Mouse (Mus musculus) neural tube, embryonic 11.5 days (tissue): ENCODE measurements around the gene Sowahb. TPM values are rescaled to one million over a fixed set of nuclear protein-coding genes. Genes with fewer than 3 reads are reported as not detected.
A peak's percentile ranks its signal among the peaks of the same experiment; 100 is the strongest.
"Not testable (repeated sequence)": the region's sequence is repeated elsewhere in the genome, so short reads cannot be mapped to it uniquely, and the experiment has no call there.

Experiments used
- ATAC-seq: fragments of 200-750 bp; cut with Nextera tagmentation; 2 replicates; pipeline ENCODE4 v1.8.0; 2017; ENCODE audit warnings: moderate number of reproducible peaks, mild to moderate bottlenecking, moderate TSS enrichment, moderate library complexity; ENCODE audit not compliant: insufficient read depth, low FRiP score, low TSS enrichment
- DNase-seq: peaks from one replicate; pipeline ENCODE4 v3.0.0-alpha.2; 2015; ENCODE audit warnings: low spot score
- H3K27ac ChIP-seq: fragments of 300-500 bp; sonication (generic); 2 replicates; pipeline ENCODE4 v1.5.1; 2014; ENCODE audit warnings: low read depth, mild to moderate bottlenecking, low read length
- H3K27me3 ChIP-seq: fragments of 300-500 bp; sonication (generic); 2 replicates; pipeline ENCODE4 v1.6.1; 2014; ENCODE audit warnings: mild to moderate bottlenecking, low read length, mixed read lengths; ENCODE audit not compliant: control insufficient read depth, insufficient read depth
- H3K36me3 ChIP-seq: fragments of 300-500 bp; sonication (generic); 2 replicates; pipeline ENCODE4 v1.6.1; 2014; ENCODE audit warnings: mild to moderate bottlenecking, low read length, moderate library complexity, mixed read lengths; ENCODE audit not compliant: control insufficient read depth, insufficient read depth
- H3K4me1 ChIP-seq: fragments of 300-500 bp; sonication (generic); 2 replicates; pipeline ENCODE4 v1.6.1; 2014; ENCODE audit warnings: low read length, mixed read lengths; ENCODE audit not compliant: control insufficient read depth, insufficient read depth
- H3K4me2 ChIP-seq: fragments of 300-500 bp; sonication (generic); 2 replicates; pipeline ENCODE4 v1.6.1; 2014; ENCODE audit warnings: low read depth, mild to moderate bottlenecking, moderate library complexity
- H3K4me3 ChIP-seq: fragments of 300-500 bp; sonication (generic); 2 replicates; pipeline ENCODE4 v1.5.1; 2014; ENCODE audit warnings: low read depth, low read length
- H3K9ac ChIP-seq: fragments of 300-500 bp; sonication (generic); 2 replicates; pipeline ENCODE4 v1.6.1; 2014; ENCODE audit warnings: mild to moderate bottlenecking, low read length
- H3K9me3 ChIP-seq: fragments of 300-500 bp; sonication (generic); 2 replicates; pipeline ENCODE4 v1.6.1; 2016; ENCODE audit warnings: low read length; ENCODE audit not compliant: control insufficient read depth
- WGBS: fragments of 180-500 bp; shearing (Covaris S2); extraction: QIAGEN DNeasy Blood & Tissue Kit; methylation state at CpG from one replicate; pipeline ENCODE4 v1.1.7; 2014; 5-methylcytosine and 5-hydroxymethylcytosine counted together
- polyA plus RNA-seq: library from polyadenylated mRNA; unstranded; fragments of >200 nt; fragmentation: Nextera tagmentation; extraction: Ambion mirVana; gene quantifications from 2 replicates; pipeline ENCODE4 v1.2.1, GENCODE M21; 2014

Sowahb gene
- polyA plus RNA-seq, 1 experiment from 2014 or later = 0.41 TPM

GRCm38 (mm10) chr5:93022126-93022797 is 22.6 kb downstream of the Sowahb start:
- no peaks in the 10 kb centered on the region for H3K27me3 ChIP-seq
- H3K36me3 ChIP-seq = no peaks in the 10 kb centered on the region
- H3K4me2 ChIP-seq = no peak overlapping the region
- peaks cover 16% of the 10 kb centered on the region for H3K4me1 ChIP-seq
- H3K9me3 ChIP-seq = no peaks in the 10 kb centered on the region
- DNase-seq (no peak), ATAC-seq (no peak)
- H3K9ac ChIP-seq = no peak overlapping the region
- H3K4me3 ChIP-seq = no peak overlapping the region
- 59% methylated on average over 7 of the region's 7 CpGs for WGBS
- no peak overlapping the region for H3K27ac ChIP-seq

- H3K36me3 ChIP-seq = no peaks in the 10 kb centered on the region
- no peak overlapping the region for H3K4me2 ChIP-seq
- H3K27ac ChIP-seq = no peak overlapping the region
- H3K4me1 ChIP-seq = 0 out of 2 replicates have a peak, but pooled peaks cover 3% of the 10 kb centered on the region
- no peak overlapping the region for H3K9ac ChIP-seq
- ATAC-seq (no peak), DNase-seq (no peak)
- no peaks in the 10 kb centered on the region for H3K27me3 ChIP-seq
- no peaks in the 10 kb centered on the region for H3K9me3 ChIP-seq
- 68% methylated on average over 6 of the region's 6 CpGs for WGBS
- H3K4me3 ChIP-seq = no peak overlapping the region
Measured at GRCm38 (mm10) chr5:93020024-93020666, 24.7 kb downstream of the Sowahb start.

DNA sequence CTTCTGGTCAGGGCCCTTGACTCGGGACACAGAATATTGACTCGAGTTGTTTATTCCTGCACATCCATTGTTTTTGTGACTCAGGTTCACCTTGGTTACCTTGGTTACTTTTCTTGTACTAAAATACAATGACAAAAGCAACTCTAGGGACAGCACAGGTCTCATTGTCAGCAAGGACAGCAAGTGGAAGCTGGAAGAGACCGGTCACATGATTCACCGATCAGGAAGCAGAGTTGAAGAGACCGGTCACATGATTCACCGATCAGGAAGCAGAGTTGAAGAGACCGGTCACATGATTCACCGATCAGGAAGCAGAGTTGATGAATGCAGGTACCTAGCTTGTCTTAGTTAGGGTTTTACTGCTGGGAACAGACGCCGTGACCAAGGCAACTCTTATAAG is 25.6 kb downstream of the Sowahb start:
- H3K4me3 ChIP-seq, H3K4me2 ChIP-seq, H3K36me3 ChIP-seq, H3K9ac ChIP-seq, H3K27ac ChIP-seq, H3K4me1 ChIP-seq, DNase-seq, ATAC-seq, H3K27me3 ChIP-seq, H3K9me3 ChIP-seq: not testable (repeated sequence)
- WGBS = 95% methylated on average over 10 of the region's 10 CpGs

GRCm38 (mm10) chr5:93017678-93018077 is 27.1 kb downstream of the Sowahb start:
- DNase-seq (no peak), ATAC-seq (no peak)
- Histone ChIP-seq H3K4me2 (no peak overlapping the region), H3K4me1 (no peaks in the 10 kb centered on the region), H3K9me3 (no peaks in the 10 kb centered on the region; the same call in 1 of the 2 replicates), H3K27ac (no peak overlapping the region), H3K27me3 (no peaks in the 10 kb centered on the region), H3K9ac (no peak overlapping the region), H3K4me3 (no peak overlapping the region), H3K36me3 (no peaks in the 10 kb centered on the region)
- WGBS = 78% methylated on average over 3 of the region's 3 CpGs

- WGBS = 87% methylated on average over 9 of the region's 9 CpGs
- no peak for ATAC-seq
- no peak for DNase-seq
- Histone ChIP-seq H3K4me1 (peaks cover 3% of the 10 kb centered on the region; the same call in 1 of the 2 replicates), H3K36me3 (no peaks in the 10 kb centered on the region), H3K27ac (no peak overlapping the region), H3K4me2 (no peak overlapping the region), H3K27me3 (no peaks in the 10 kb centered on the region), H3K9me3 (no peaks in the 10 kb centered on the region), H3K9ac (no peak overlapping the region), H3K4me3 (no peak overlapping the region)
Measured at GRCm38 (mm10) chr5:93008256-93008655, 36.6 kb downstream of the Sowahb start.

DNA sequence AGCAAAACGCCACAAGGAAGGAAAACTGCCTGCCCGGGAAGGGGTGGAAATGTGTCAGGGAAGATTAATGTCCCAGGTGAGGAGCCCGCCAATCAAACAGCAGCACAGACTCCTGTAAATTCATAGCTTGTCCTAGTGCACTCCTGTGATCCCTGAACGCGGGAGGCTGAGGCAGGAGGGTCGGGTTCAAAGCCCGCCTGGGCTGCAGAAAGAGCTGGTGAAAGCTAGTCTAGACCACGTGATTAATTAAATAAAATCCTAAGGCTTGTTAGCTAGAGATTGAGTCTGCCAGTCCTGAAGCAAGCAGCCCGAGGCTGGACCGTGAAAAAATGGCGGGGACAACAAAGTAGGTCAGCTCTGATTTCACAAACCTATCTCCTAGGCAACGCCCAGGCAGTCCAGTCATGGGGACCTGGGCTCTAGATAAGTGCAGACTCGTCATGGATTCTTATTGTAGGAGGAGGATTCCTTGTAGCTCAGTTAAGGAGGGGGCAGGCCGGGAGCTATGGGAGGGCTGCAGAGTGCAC is 38.9 kb downstream of the Sowahb start:
- no peak overlapping the region for H3K4me3 ChIP-seq
- no peaks in the 10 kb centered on the region for H3K36me3 ChIP-seq
- no peak for DNase-seq
- peak overlapping the region; percentile 21 for H3K4me2 ChIP-seq
- H3K27ac ChIP-seq = peak overlapping the region; percentile 23; the same call in 1 of the 2 replicates
- H3K9me3 ChIP-seq = no peaks in the 10 kb centered on the region
- WGBS = 47% methylated on average over 14 of the region's 14 CpGs
- H3K27me3 ChIP-seq = no peaks in the 10 kb centered on the region
- ATAC-seq = peak; percentile 48; the same call in 1 of the 2 replicates
- no peak overlapping the region for H3K9ac ChIP-seq
- peaks cover 3% of the 10 kb centered on the region; the same call in 1 of the 2 replicates for H3K4me1 ChIP-seq

DNA sequence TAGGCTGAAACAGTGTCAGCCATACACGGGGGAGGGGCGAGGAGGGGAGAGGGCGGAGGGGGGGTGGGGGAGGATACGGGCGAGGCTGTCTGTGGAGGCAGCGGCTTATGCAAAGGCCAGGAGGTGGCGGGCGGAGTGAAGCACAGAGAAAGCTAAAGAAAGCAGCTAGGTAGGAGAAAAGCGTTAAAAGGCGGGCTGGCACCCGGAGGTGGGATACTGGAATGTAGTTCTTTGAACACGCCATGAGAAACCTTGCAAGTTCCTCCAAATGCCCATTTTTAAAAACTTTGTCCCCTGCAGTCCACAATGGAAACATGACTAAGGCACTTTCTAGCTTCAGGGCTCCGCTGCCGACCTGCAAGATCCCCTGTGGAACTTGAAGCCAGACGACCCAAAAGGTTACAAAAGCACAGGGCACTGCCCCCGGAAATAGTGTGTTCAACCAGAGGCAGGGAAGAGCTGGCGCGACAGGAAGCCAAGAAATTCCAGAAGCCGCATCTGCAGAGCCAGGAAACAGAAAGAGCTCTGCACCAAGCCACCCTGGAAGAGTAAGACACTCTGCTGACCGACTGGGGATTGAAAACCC is 39.5 kb downstream of the Sowahb start:
- H3K4me2 ChIP-seq = peak overlapping the region; percentile 21
- WGBS = 14% methylated on average over 20 of the region's 20 CpGs
- DNase-seq (peak; percentile 49), ATAC-seq (no peak; the same call in 1 of the 2 replicates)
- peaks cover 3% of the 10 kb centered on the region; the same call in 1 of the 2 replicates for H3K4me1 ChIP-seq
- no peaks in the 10 kb centered on the region for H3K27me3 ChIP-seq
- no peak overlapping the region for H3K4me3 ChIP-seq
- peak overlapping the region; percentile 23; the same call in 1 of the 2 replicates for H3K27ac ChIP-seq
- H3K9me3 ChIP-seq = no peaks in the 10 kb centered on the region
- no peaks in the 10 kb centered on the region for H3K36me3 ChIP-seq
- H3K9ac ChIP-seq = no peak overlapping the region

DNA sequence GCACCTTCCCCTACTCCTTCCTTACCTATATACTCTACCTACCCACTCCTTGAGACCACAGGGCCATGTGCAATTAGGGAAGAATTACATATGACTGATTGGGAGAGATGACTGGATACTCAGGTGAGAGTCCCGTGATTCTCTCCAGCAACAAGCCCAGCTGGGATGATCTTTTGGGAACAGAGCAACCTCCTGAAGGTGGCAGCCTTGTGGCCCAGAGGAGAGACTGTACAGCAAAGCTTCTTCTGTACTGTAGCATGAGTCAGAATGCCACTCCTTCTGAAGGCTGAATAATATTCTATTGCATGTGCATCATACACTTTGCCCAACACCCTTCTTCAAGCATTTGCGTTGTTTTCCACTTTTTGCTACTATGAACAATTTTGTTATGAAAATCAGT is 42.2 kb downstream of the Sowahb start:
- Histone ChIP-seq H3K9me3 (no peaks in the 10 kb centered on the region), H3K4me3 (no peak overlapping the region), H3K4me1 (peaks cover 3% of the 10 kb centered on the region; the same call in 1 of the 2 replicates), H3K9ac (no peak overlapping the region), H3K4me2 (no peak overlapping the region), H3K27ac (no peak overlapping the region), H3K27me3 (no peaks in the 10 kb centered on the region), H3K36me3 (no peaks in the 10 kb centered on the region)
- DNase-seq (no peak), ATAC-seq (no peak)
- WGBS = 84% methylated on average over 2 of the region's 2 CpGs
